Mouse (Mus musculus) inflammation-experienced regulatory T-cells, adult 16 weeks (primary cell): Measurements from ENCODE around the gene Hopx. TPM values are rescaled to one million over a fixed set of nuclear protein-coding genes. Genes with fewer than 3 reads are reported as not detected.

Experiments
- polyA plus RNA-seq: library from polyadenylated mRNA; unstranded; fragments of 100-300 nt; shearing (Covaris generic); gene quantifications from one replicate; pipeline ENCODE4 v1.2.1, GENCODE M21; 2017

The Hopx gene
- polyA plus RNA-seq, result 271 TPM

DNA sequence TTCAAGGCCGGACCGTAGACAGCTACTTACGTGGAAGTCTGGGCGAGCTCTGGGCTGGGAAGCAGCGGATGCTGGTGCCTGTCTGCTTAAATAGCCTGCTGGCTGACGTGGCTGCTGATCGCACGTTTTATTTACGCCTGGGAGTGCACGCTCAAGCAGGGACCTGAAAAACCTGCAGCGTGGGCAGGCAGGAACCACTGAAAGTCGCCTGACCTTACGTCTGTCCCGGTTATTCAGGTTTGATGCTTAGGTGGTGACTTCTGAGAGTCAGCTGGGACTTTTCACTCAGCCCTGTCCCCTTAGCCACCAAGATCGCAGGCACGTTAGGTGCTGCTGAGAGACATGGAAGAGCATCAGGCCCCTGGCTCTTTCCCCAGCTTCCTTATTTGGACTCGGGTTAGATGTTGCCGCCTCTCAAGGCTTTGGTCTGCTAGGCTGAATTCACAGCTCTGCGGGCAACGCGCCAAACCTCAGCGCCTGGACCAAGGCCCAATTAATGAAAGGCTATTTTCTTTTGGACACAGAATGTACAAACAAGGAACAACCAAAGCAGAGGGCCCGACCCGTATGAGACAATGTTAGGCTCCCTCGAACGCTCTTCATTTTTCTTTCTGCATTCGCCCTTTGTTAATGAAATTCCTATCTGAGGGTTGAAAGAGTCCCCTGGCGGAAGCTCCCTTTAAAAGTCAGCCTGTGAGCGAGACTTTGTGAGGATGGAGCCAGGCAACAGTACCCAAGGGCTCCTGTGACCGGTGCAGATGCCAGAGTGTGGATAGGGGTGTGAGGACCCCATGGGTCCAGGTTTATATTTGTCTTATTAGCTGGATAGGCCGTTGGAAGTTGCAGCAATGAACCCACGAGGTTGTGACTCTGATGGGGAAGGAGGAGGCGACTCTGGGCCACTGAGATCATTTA, at the start of gene Hopx:
TSS of gene Hopx (minus strand) at position 305 of the 915 bp plus-strand sequence.

Other genes starting within 250 kb of the Hopx start
- 26.4 TPM for gene Aasdh, start 209.6 kb downstream of the Hopx start, polyA plus RNA-seq
- gene Paics, start 163.8 kb downstream of the Hopx start, polyA plus RNA-seq, result 138 TPM
- 58.6 TPM for gene Ppat, start 163.5 kb downstream of the Hopx start, polyA plus RNA-seq
- 118 TPM for gene Srp72, start 140.4 kb downstream of the Hopx start, polyA plus RNA-seq
- not detected for gene Arl9, start 111.1 kb downstream of the Hopx start, polyA plus RNA-seq
- gene Thegl, start 99.1 kb downstream of the Hopx start, polyA plus RNA-seq, result not detected
- gene Spink2, start 96.3 kb upstream of the Hopx start, polyA plus RNA-seq, result not detected
- 17.6 TPM for gene Rest, start 150.4 kb upstream of the Hopx start, polyA plus RNA-seq
- 9.1 TPM for gene Noa1, start 195.0 kb upstream of the Hopx start, polyA plus RNA-seq
- 90.6 TPM for gene Polr2b, start 195.0 kb upstream of the Hopx start, polyA plus RNA-seq